Mouse (Mus musculus) small intestine, adult 2 months (tissue): Measurements from ENCODE around the gene Ilk. TPM values are rescaled to one million over a fixed set of nuclear protein-coding genes. Genes with fewer than 3 reads are reported as not detected.
A peak's percentile ranks its signal among the peaks of the same experiment; 100 is the strongest.

Experiments
- H3K27ac ChIP-seq: fragments of 200-500 bp; 2 replicates; pipeline ENCODE4 v1.5.1; 2012; ENCODE audit warnings: low read depth, low read length, control low read depth, inconsistent platforms; ENCODE audit not compliant: insufficient read depth
- H3K27me3 ChIP-seq: fragments of 200-500 bp; 2 replicates; pipeline ENCODE4 v1.6.1; 2012; ENCODE audit warnings: mild to moderate bottlenecking, moderate library complexity, low read length, inconsistent platforms; ENCODE audit not compliant: control insufficient read depth, insufficient read depth
- H3K36me3 ChIP-seq: fragments of 200-500 bp; 2 replicates; pipeline ENCODE4 v1.6.1; 2012; ENCODE audit warnings: mild to moderate bottlenecking, low read length, control low read depth, inconsistent platforms; ENCODE audit not compliant: control insufficient read depth, insufficient read depth
- H3K4me1 ChIP-seq: fragments of 200-500 bp; 2 replicates; pipeline ENCODE4 v1.6.1; 2012; ENCODE audit warnings: low read length, inconsistent platforms, mixed read lengths; ENCODE audit not compliant: control insufficient read depth, insufficient read depth, insufficient read length
- H3K4me3 ChIP-seq: fragments of 200-500 bp; 2 replicates; pipeline ENCODE4 v1.5.1; 2012; ENCODE audit warnings: low read depth, mild to moderate bottlenecking, control low read depth, inconsistent platforms, low read length, moderate library complexity
- CTCF ChIP-seq: fragments of 200-500 bp; IDR thresholded peaks from 2 replicates; pipeline ENCODE4 v1.5.1; 2012; ENCODE audit warnings: low read depth, mild to moderate bottlenecking, control low read depth, inconsistent platforms, low read length, moderate library complexity, mixed read lengths; ENCODE audit not compliant: insufficient replicate concordance, insufficient read length; ENCODE audit errors: extremely low read depth
- POLR2A ChIP-seq: fragments of 200-500 bp; IDR thresholded peaks from 2 replicates; pipeline ENCODE4 v1.6.1; 2012; ENCODE audit warnings: low read depth, mild to moderate bottlenecking, control low read depth, inconsistent platforms, low read length, moderate library complexity
- WGBS: fragments of 180-500 bp; shearing (Covaris S2); methylation state at CpG from one replicate; pipeline ENCODE4 v1.1.7; 2018; 5-methylcytosine and 5-hydroxymethylcytosine counted together
- polyA plus RNA-seq: library from polyadenylated mRNA; depleted of rRNA; stranded (reverse); fragments of >200 nt; gene quantifications from 2 replicates; pipeline ENCODE4 v1.2.3, GENCODE M21; 2012

Ilk gene
- polyA plus RNA-seq, 1 experiment = 60.8 TPM

GRCm38 (mm10) chr7:105743926-105744590, 7.7 kb downstream of the Ilk start, which contains the start of gene Taf10:
Gene Taf10, minus strand, starts transcription at chr7:105744361.
- Histone ChIP-seq H3K27ac (peak within 1 kb of the TSS; percentile 31), H3K36me3 (peaks cover 30% of the 10 kb centered on the region), H3K4me3 (peak within 1 kb of the TSS; percentile 83), H3K27me3 (no peaks in the 10 kb centered on the region), H3K4me1 (peaks cover 5% of the 10 kb centered on the region; the same call in 1 of the 2 replicates)
- TF ChIP-seq POLR2A (peak; percentile 79), CTCF (peak; percentile 43; the same call in 1 of the 2 replicates)
- WGBS = under 1% methylated on average over 67 of the region's 67 CpGs

- WGBS = 86% methylated on average over 2 of the region's 2 CpGs
- H3K4me3 ChIP-seq = no peak overlapping the region
- peaks cover 8% of the 10 kb centered on the region for H3K4me1 ChIP-seq
- no peaks in the 10 kb centered on the region for H3K27me3 ChIP-seq
- TF ChIP-seq CTCF (no peak), POLR2A (no peak)
- no peak overlapping the region for H3K27ac ChIP-seq
- peaks cover 13% of the 10 kb centered on the region; the same call in 1 of the 2 replicates for H3K36me3 ChIP-seq
Observed at GRCm38 (mm10) chr7:105747776-105748175, 11.4 kb downstream of the Ilk start.

GRCm38 (mm10) chr7:105751491-105752433, 15.4 kb downstream of the Ilk start, which contains the start of gene Tpp1:
Gene Tpp1, minus strand, starts transcription at chr7:105752235.
- 11% methylated on average over 20 of the region's 20 CpGs for WGBS
- Histone ChIP-seq H3K27ac (peak within 1 kb of the TSS; percentile 56), H3K4me3 (peak within 1 kb of the TSS; percentile 76), H3K27me3 (no peaks in the 10 kb centered on the region), H3K4me1 (peaks cover 3% of the 10 kb centered on the region), H3K36me3 (peaks cover 5% of the 10 kb centered on the region; the same call in 1 of the 2 replicates)
- TF ChIP-seq POLR2A (peak; percentile 28; the same call in 1 of the 2 replicates), CTCF (no peak)

- no peaks in the 10 kb centered on the region for H3K27me3 ChIP-seq
- H3K4me3 ChIP-seq = no peak overlapping the region
- peaks cover 3% of the 10 kb centered on the region; the same call in 1 of the 2 replicates for H3K36me3 ChIP-seq
- no peak overlapping the region for H3K27ac ChIP-seq
- TF ChIP-seq POLR2A (no peak), CTCF (no peak)
- peaks cover 3% of the 10 kb centered on the region for H3K4me1 ChIP-seq
- WGBS = 96% methylated on average over 2 of the region's 2 CpGs
Observed at GRCm38 (mm10) chr7:105752716-105753115, 16.3 kb downstream of the Ilk start.

- H3K36me3 ChIP-seq = peaks cover 3% of the 10 kb centered on the region; the same call in 1 of the 2 replicates
Observed at GRCm38 (mm10) chr7:105753281-105753680, 16.9 kb downstream of the Ilk start.

GRCm38 (mm10) chr7:105761813-105762484, 25.6 kb downstream of the Ilk start:
- no peaks in the 10 kb centered on the region for H3K4me1 ChIP-seq
- peaks cover 6% of the 10 kb centered on the region; the same call in 1 of the 2 replicates for H3K27me3 ChIP-seq
- WGBS = 28% methylated on average over 51 of the region's 51 CpGs
- no peak for TF ChIP-seq CTCF
- TF ChIP-seq POLR2A = no peak
- H3K4me3 ChIP-seq = peak overlapping the region; percentile 25; the same call in 1 of the 2 replicates
- no peak overlapping the region for H3K27ac ChIP-seq
- no peaks in the 10 kb centered on the region for H3K36me3 ChIP-seq

More at GRCm38 (mm10) chr7:105753281-105753680, 16.9 kb downstream of the Ilk start:
- WGBS = 88% methylated on average over 10 of the region's 10 CpGs
- Histone ChIP-seq H3K4me3 (no peak overlapping the region), H3K27ac (no peak overlapping the region), H3K4me1 (peaks cover 3% of the 10 kb centered on the region), H3K27me3 (no peaks in the 10 kb centered on the region)
- TF ChIP-seq POLR2A = no peak
